Mouse (Mus musculus) intestine, postnatal 0 days (tissue): ENCODE data around the gene Klc2. TPM values are rescaled to one million over a fixed set of nuclear protein-coding genes. Genes with fewer than 3 reads are reported as not detected.

Source experiments
- ATAC-seq: fragments of 200-750 bp; cut with Nextera tagmentation; 2 replicates; pipeline ENCODE4 v1.8.0; 2017; ENCODE audit warnings: mild to moderate bottlenecking, moderate TSS enrichment, moderate library complexity
- H3K27ac ChIP-seq: fragments of 300-500 bp; sonication (generic); 2 replicates; pipeline ENCODE4 v1.5.1; 2014; ENCODE audit warnings: mild to moderate bottlenecking, low read depth, low read length, moderate library complexity
- H3K27me3 ChIP-seq: fragments of 300-500 bp; sonication (generic); replicated peaks from 2 replicates; pipeline ENCODE4 v1.6.1; 2014; ENCODE audit warnings: low read length, mixed read lengths; ENCODE audit not compliant: control insufficient read depth, insufficient read depth
- H3K36me3 ChIP-seq: fragments of 300-500 bp; sonication (generic); 2 replicates; pipeline ENCODE4 v1.6.1; 2014; ENCODE audit warnings: mild to moderate bottlenecking, moderate library complexity; ENCODE audit not compliant: control insufficient read depth, insufficient read depth
- H3K4me1 ChIP-seq: fragments of 300-500 bp; sonication (generic); replicated peaks from 2 replicates; pipeline ENCODE4 v1.6.1; 2014; ENCODE audit warnings: antibody characterized with exemption, low read length, mixed read lengths; ENCODE audit not compliant: control insufficient read depth, insufficient read depth
- H3K4me2 ChIP-seq: fragments of 300-500 bp; sonication (generic); replicated peaks from 2 replicates; pipeline ENCODE4 v1.6.1; 2014; ENCODE audit warnings: low read depth, mild to moderate bottlenecking, moderate library complexity
- H3K4me3 ChIP-seq: fragments of 300-500 bp; sonication (generic); 2 replicates; pipeline ENCODE4 v1.5.1; 2014; ENCODE audit warnings: low read depth, low read length
- H3K9ac ChIP-seq: fragments of 300-500 bp; sonication (generic); 2 replicates; pipeline ENCODE4 v1.6.1; 2014; ENCODE audit warnings: mild to moderate bottlenecking, low read depth, low read length
- H3K9me3 ChIP-seq: fragments of 300-500 bp; sonication (generic); 2 replicates; pipeline ENCODE4 v1.6.1; 2016; ENCODE audit warnings: mixed run types; ENCODE audit not compliant: control insufficient read depth
- CTCF ChIP-seq: sonication (generic); IDR thresholded peaks from 2 replicates; pipeline ENCODE4 v1.5.1; 2016; ENCODE audit warnings: low read depth, mild to moderate bottlenecking, control low read depth, antibody characterized with exemption, moderate library complexity
- WGBS: fragments of 180-500 bp; shearing (Covaris S2); extraction: QIAGEN DNeasy Blood & Tissue Kit; methylation state at CpG from one replicate; pipeline ENCODE4 v1.1.7; 2014; 5-methylcytosine and 5-hydroxymethylcytosine counted together
- polyA plus RNA-seq: library from polyadenylated mRNA; unstranded; fragments of >200 nt; fragmentation: Nextera tagmentation; extraction: Ambion mirVana; gene quantifications from 2 replicates; pipeline ENCODE4 v1.2.1, GENCODE M21; 2015

Gene Klc2
- polyA plus RNA-seq, 1 experiment from 2014 or later: 8.0 TPM

GRCm38 (mm10) chr19:5122492-5122891, 4.1 kb upstream of the Klc2 start:
- 77% methylated on average over 10 of the region's 10 CpGs for whole genome bisulfite sequencing
- no peak overlapping the region for H3K9ac ChIP-seq
- no peaks in the 10 kb centered on the region for H3K9me3 ChIP-seq
- no peak for TF ChIP-seq CTCF
- no peak overlapping the region for H3K4me3 ChIP-seq
- no peak overlapping the region for H3K27ac ChIP-seq
- H3K4me2 ChIP-seq: no peak overlapping the region
- no peaks in the 10 kb centered on the region for H3K27me3 ChIP-seq
- no peaks in the 10 kb centered on the region for H3K4me1 ChIP-seq
- no peak for ATAC-seq
- no peaks in the 10 kb centered on the region for H3K36me3 ChIP-seq

GRCm38 (mm10) chr19:5117494-5118383, 621 bp downstream of the Klc2 start:
- under 1% methylated on average over 83 of the region's 83 CpGs for WGBS
- Histone ChIP-seq H3K36me3 (0 out of 2 replicates have a peak, but pooled peaks cover 2% of the 10 kb centered on the region), H3K4me2 (peak overlapping the region; percentile 93), H3K4me3 (peak overlapping the region; percentile 86), H3K9ac (peak overlapping the region; percentile 69), H3K27me3 (no peaks in the 10 kb centered on the region), H3K27ac (peak overlapping the region; percentile 66), H3K4me1 (no peaks in the 10 kb centered on the region), H3K9me3 (no peaks in the 10 kb centered on the region)
- peak; percentile 98 for TF ChIP-seq CTCF
- peak; percentile 91 for ATAC-seq

GRCm38 (mm10) chr19:5113783-5114182, 4.6 kb downstream of the Klc2 start:
- no peaks in the 10 kb centered on the region for H3K4me1 ChIP-seq
- no peaks in the 10 kb centered on the region for H3K9me3 ChIP-seq
- no peak overlapping the region for H3K9ac ChIP-seq
- no peak for TF ChIP-seq CTCF
- no peak overlapping the region for H3K4me3 ChIP-seq
- no peaks in the 10 kb centered on the region for H3K27me3 ChIP-seq
- H3K36me3 ChIP-seq: peaks cover 37% of the 10 kb centered on the region
- no peak overlapping the region for H3K27ac ChIP-seq
- WGBS: 86% methylated on average over 7 of the region's 7 CpGs
- H3K4me2 ChIP-seq: no peak overlapping the region
- ATAC-seq: no peak

- ATAC-seq: no peak
- no peak overlapping the region for H3K4me3 ChIP-seq
- no peaks in the 10 kb centered on the region for H3K9me3 ChIP-seq
- H3K27ac ChIP-seq: no peak overlapping the region
- peak; percentile 66 for TF ChIP-seq CTCF
- peaks cover 40% of the 10 kb centered on the region for H3K36me3 ChIP-seq
- 0 out of 2 replicates have a peak, but pooled peaks cover 4% of the 10 kb centered on the region for H3K4me1 ChIP-seq
- H3K9ac ChIP-seq: no peak overlapping the region
- H3K4me2 ChIP-seq: no peak overlapping the region
- WGBS: 76% methylated on average over 19 of the region's 19 CpGs
- no peaks in the 10 kb centered on the region for H3K27me3 ChIP-seq
Measured at GRCm38 (mm10) chr19:5109659-5110453, 8.5 kb downstream of the Klc2 start.

GRCm38 (mm10) chr19:5108702-5109101, 9.7 kb downstream of the Klc2 start:
- WGBS: 31% methylated on average over 4 of the region's 4 CpGs
- no peaks in the 10 kb centered on the region for H3K9me3 ChIP-seq
- H3K27me3 ChIP-seq: no peaks in the 10 kb centered on the region
- TF ChIP-seq CTCF: no peak
- peaks cover 52% of the 10 kb centered on the region for H3K36me3 ChIP-seq
- no peak overlapping the region; the same call in 1 of the 2 replicates for H3K27ac ChIP-seq
- H3K9ac ChIP-seq: no peak overlapping the region
- H3K4me1 ChIP-seq: 0 out of 2 replicates have a peak, but pooled peaks cover 4% of the 10 kb centered on the region
- no peak overlapping the region for H3K4me2 ChIP-seq
- ATAC-seq: no peak
- H3K4me3 ChIP-seq: no peak overlapping the region

GRCm38 (mm10) chr19:5108271-5108575, 10.1 kb downstream of the Klc2 start:
- Histone ChIP-seq H3K27ac (no peak overlapping the region; the same call in 1 of the 2 replicates), H3K36me3 (peaks cover 56% of the 10 kb centered on the region), H3K9me3 (no peaks in the 10 kb centered on the region), H3K9ac (no peak overlapping the region), H3K27me3 (no peaks in the 10 kb centered on the region), H3K4me3 (no peak overlapping the region), H3K4me1 (0 out of 2 replicates have a peak, but pooled peaks cover 4% of the 10 kb centered on the region), H3K4me2 (no peak overlapping the region)
- peak; percentile 40 for ATAC-seq
- WGBS: 16% methylated on average over 5 of the region's 5 CpGs
- peak; percentile 72 for TF ChIP-seq CTCF
